Mouse (Mus musculus): ENCODE results near the gene Slc6a21.

DNA sequence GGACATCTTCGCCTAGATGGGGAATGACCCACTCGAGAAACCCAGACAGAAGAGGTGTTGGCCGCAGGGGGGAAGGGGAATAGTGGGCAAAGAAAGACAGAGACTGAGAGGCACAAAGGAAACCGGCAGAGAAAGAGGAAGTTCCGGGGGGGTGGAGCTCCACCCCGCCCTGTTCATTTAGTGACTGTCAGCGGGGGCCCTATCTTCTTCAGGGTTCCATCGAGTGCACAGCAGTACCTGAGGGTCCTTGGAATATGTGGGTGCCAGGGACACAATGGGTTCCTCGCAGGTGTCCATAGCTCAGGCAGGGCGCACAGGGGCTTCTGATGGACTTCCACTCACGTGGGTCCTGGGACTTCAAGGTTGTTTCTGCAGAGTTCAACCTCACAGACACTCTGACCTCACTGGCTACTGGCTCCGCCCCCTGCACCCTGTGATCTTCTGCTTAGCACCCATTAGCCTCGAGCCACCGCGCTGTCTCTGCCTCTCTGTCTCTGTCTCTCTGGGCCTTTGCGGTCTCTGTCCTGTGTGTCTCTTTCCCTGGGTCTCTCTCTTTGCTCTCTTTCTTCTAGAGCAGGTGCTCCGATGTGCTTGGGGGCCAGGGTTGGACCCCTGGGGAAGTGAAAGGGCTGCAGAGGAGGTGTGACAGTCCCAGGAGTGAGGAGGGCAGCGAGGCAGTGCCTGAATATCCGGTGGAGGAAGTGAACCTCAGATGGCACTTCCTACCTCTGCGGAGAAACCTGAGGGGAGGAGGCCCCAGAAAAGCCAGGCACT, 38.4 kb upstream of the Slc6a21 start, which contains the start of gene Cd37:
- TF ChIP-seq POLR2A (IDR thresholded peaks at IDR 0.05; ENCODE audit: extremely low read depth, insufficient read depth, low read length) (no peak), CTCF (IDR thresholded peaks at IDR 0.05; ENCODE audit: low read depth, low read length) (no peak)
